Comparison of ENCODE assay signal across 7 mouse cellular contexts in genomic region chr1:154786243-154786669, GRCm38 (mm10).
DNase-seq lines count a peak whose midpoint lies in the region; ATAC-seq lines count a peak whose summit lies in the region.

No protein-coding gene starts in this region.

- no peaks in the 10 kb centered on the region for H3K4me1 ChIP-seq in intestine, embryonic 16.5 days (ENCODE audit: control insufficient read depth, insufficient read depth, low read length)
- no peaks in the 10 kb centered on the region for H3K4me1 ChIP-seq in midbrain, embryonic 11.5 days (ENCODE audit: control insufficient read depth, insufficient read depth, low read length)

- no peaks in the 10 kb centered on the region for H3K36me3 ChIP-seq in intestine, embryonic 16.5 days (ENCODE audit: control insufficient read depth, insufficient read depth, low read length)
- H3K36me3 ChIP-seq in midbrain, embryonic 11.5 days (ENCODE audit: control insufficient read depth, insufficient read depth, low read length), result no peaks in the 10 kb centered on the region

- intact Hi-C loops in left cerebral cortex, postnatal 25 days (cut with DNase I), result loop anchor here (1.0 to 10.0 kb wide), 4 partner anchors 81 to 499 kb away; no protein-coding TSS in a partner anchor

- DNase-seq in adrenal gland, adult 8-10 months, result peak; percentile 36
- peak; percentile 79 for DNase-seq in embryo, embryonic 9.5 days (ENCODE audit: extremely low spot score)
- peak; percentile 20 for DNase-seq in gonadal fat pad, adult 2 months (ENCODE audit: low read depth)
- DNase-seq in left cerebral cortex, postnatal 25 days (ENCODE audit: low spot score in 2 of 2), result peak; percentile 78 to 88
- DNase-seq in midbrain, embryonic 11.5 days (ENCODE audit: low spot score, missing footprints), result peak; percentile 98
- peak; percentile 84 for DNase-seq in right cerebral cortex, postnatal 4 days

- WGBS in intestine, embryonic 16.5 days, result 9% methylated on average over 4 of the region's 4 CpGs
- 2% methylated on average over 4 of the region's 4 CpGs for WGBS in midbrain, embryonic 11.5 days

- no peak overlapping the region; the same call in 1 of the 2 replicates for H3K9ac ChIP-seq in intestine, embryonic 16.5 days (ENCODE audit: low read depth, low read length)
- H3K9ac ChIP-seq in midbrain, embryonic 11.5 days (ENCODE audit: low read length), result no peak overlapping the region

- ATAC-seq in intestine, embryonic 16.5 days, result peak; percentile 82
- peak; percentile 67 for ATAC-seq in midbrain, embryonic 11.5 days (ENCODE audit: low FRiP score)

- no peaks in the 10 kb centered on the region for H3K9me3 ChIP-seq in intestine, embryonic 16.5 days (ENCODE audit: control insufficient read depth, low read length)
- no peaks in the 10 kb centered on the region for H3K9me3 ChIP-seq in midbrain, embryonic 11.5 days (ENCODE audit: control insufficient read depth, low read length)

- peaks cover 4% of the 10 kb centered on the region; the same call in 1 of the 2 replicates for H3K27me3 ChIP-seq in intestine, embryonic 16.5 days (replicated peaks; ENCODE audit: control insufficient read depth, insufficient read depth, low read length)
- H3K27me3 ChIP-seq in midbrain, embryonic 11.5 days (ENCODE audit: control insufficient read depth, insufficient read depth, low read length), result peaks cover 2% of the 10 kb centered on the region

- no peak overlapping the region for H3K4me3 ChIP-seq in intestine, embryonic 16.5 days (ENCODE audit: low read length)
- no peak overlapping the region for H3K4me3 ChIP-seq in midbrain, embryonic 11.5 days (ENCODE audit: low read depth, low read length)

- no peak overlapping the region for H3K27ac ChIP-seq in intestine, embryonic 16.5 days (ENCODE audit: low read length)
- no peak overlapping the region for H3K27ac ChIP-seq in midbrain, embryonic 11.5 days (ENCODE audit: low read depth, low read length)

- H3K4me2 ChIP-seq in intestine, embryonic 16.5 days (ENCODE audit: low read depth, low read length), result no peak overlapping the region
- no peak overlapping the region for H3K4me2 ChIP-seq in midbrain, embryonic 11.5 days

Comparison
In these comparisons a context has a peak if more than half of its experiments do, and no peak if none do; other contexts are left out.
1. DNase-seq: peak in every context shown above with its lines; median percentile 98 in midbrain, embryonic 11.5 days; 84 in right cerebral cortex, postnatal 4 days; 83 in left cerebral cortex, postnatal 25 days; 79 in embryo, embryonic 9.5 days; 36 in adrenal gland, adult 8-10 months; 20 in gonadal fat pad, adult 2 months.